Mouse (Mus musculus) liver, adult 2 months (tissue): ENCODE results near the gene Dmpk.

Experiments used
- CTCF ChIP-seq: fragments of 200-500 bp; IDR thresholded peaks from 2 replicates; pipeline ENCODE4 v1.5.1; 2011; ENCODE audit warnings: low read depth, low read length, control low read depth
- POLR2A ChIP-seq: fragments of 200-500 bp; IDR thresholded peaks from 2 replicates; pipeline ENCODE4 v1.6.1; 2011; ENCODE audit warnings: low read length, control low read depth; ENCODE audit not compliant: insufficient read depth; ENCODE audit errors: extremely low read depth

DNA sequence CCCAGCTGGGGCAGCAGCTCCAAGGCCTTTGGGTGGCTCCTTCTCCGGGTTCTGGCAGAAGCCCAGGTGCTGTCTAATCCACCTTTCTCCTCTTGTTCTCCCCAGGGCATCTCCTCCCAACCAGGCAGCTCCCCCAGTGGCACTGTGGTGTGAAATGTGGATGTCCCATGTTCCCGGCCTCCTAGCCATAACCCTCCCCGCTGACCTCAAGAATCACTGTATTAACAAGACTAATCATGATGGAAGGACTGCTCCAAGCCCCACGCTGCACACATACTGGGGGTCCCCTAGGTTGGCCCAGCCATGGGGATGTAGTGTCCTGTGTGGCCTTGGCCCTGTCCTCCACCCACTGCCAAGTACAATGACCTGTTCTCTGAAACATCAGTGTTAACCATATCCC is 1.5 kb upstream of the Dmpk start:
- TF ChIP-seq POLR2A = no peak
- TF ChIP-seq CTCF = no peak
